Mouse (Mus musculus): ENCODE data around the gene Frmd4b.

DNA sequence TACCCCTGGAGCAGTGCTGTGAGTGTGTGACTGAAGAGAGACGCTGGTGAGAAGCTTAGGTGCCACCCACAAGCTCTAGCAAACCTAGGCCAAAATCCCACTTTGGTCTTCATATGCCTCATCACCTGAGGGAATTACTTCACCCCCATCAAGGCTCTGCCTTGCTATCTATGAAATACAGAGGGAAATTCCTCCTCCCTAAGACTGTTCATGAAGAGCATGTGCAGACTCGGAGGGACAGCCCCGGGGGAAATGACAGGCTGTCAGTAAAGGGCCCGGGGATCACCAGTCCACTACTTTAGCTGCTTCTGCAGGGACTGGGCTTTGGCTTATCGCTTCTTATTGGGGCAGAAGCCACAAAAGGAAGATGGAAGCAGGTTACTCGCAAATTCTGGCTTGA, 108.9 kb downstream of the Frmd4b start:
- no peak for TF ChIP-seq ZNF384 (IDR thresholded peaks at IDR 0.05; ENCODE audit: low read depth, low read length)
- no peak for TF ChIP-seq HCFC1 (IDR thresholded peaks at IDR 0.05; ENCODE audit: borderline replicate concordance, insufficient read depth, low read length)
- TF ChIP-seq MAFK (IDR thresholded peaks at IDR 0.05; ENCODE audit: insufficient read depth, low read depth, low read length), result no peak
- TF ChIP-seq CHD2 (IDR thresholded peaks at IDR 0.05; ENCODE audit: low read depth, low read length), result no peak
